Comparison of ENCODE assay signal across 16 mouse cellular contexts in the genomic region with DNA sequence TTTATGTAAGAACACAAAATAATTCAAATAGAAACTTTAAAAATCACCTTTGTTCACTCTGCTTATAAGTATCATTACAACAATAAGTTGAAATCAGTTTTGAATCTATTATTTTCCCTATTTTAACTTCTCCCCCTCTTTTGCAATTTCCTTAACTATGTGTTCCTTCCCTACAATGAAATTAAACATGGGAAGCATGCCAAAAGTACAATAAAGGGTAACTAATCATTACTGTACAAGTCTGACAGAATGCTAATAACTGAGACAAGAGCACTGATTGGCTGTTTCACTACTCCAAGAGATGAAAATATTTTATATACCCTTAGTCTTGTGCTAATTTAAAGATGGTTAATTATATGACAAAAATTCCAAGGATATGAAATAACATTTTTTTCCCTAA.
A peak's percentile ranks its signal among the peaks of the same experiment; 100 is the strongest.
DNase-seq lines count a peak whose midpoint lies in the region; ATAC-seq and TF ChIP-seq lines count a peak whose summit lies in the region.
"Had no signal": no experiment of that assay in that cellular context is flagged by ENCODE, and none has a peak within 500 bp of the region (broad histone marks: within the 10 kb centered on the region; RNA-seq: fewer than 3 reads in every experiment).

No protein-coding gene starts in this region.

- no peak for TF ChIP-seq CTCF in brain, embryonic 14.5 days (IDR thresholded peaks at IDR 0.05; ENCODE audit: borderline replicate concordance, extremely low read depth, insufficient read depth, insufficient read length)

- no peaks in the 10 kb centered on the region for H3K27me3 ChIP-seq in forebrain, embryonic 14.5 days (replicated peaks; ENCODE audit: control insufficient read depth, insufficient read depth, low read length)
- H3K27me3 ChIP-seq in forebrain, embryonic 10.5 days (ENCODE audit: poor library complexity, severe bottlenecking) = no peaks in the 10 kb centered on the region
- H3K27me3 ChIP-seq: embryonic facial prominence, embryonic 13.5 days; embryonic facial prominence, embryonic 15.5 days; forebrain, embryonic 12.5 days; forebrain, embryonic 15.5 days; Patski had no signal

- H3K4me1 ChIP-seq in forebrain, embryonic 14.5 days (ENCODE audit: control insufficient read depth, insufficient read depth, low read length) = peaks cover 7% of the 10 kb centered on the region; the same call in 1 of the 2 replicates
- H3K4me1 ChIP-seq in forebrain, embryonic 10.5 days = peaks cover 41% of the 10 kb centered on the region
- H3K4me1 ChIP-seq: embryonic facial prominence, embryonic 13.5 days; embryonic facial prominence, embryonic 15.5 days had no signal

- H3K9me3 ChIP-seq in forebrain, embryonic 14.5 days (replicated peaks; ENCODE audit: control insufficient read depth, low read length) = no peaks in the 10 kb centered on the region
- no peaks in the 10 kb centered on the region for H3K9me3 ChIP-seq in forebrain, embryonic 10.5 days
- H3K9me3 ChIP-seq: embryonic facial prominence, embryonic 13.5 days; embryonic facial prominence, embryonic 15.5 days; forebrain, embryonic 12.5 days; forebrain, embryonic 15.5 days had no signal

- no peaks in the 10 kb centered on the region for H3K36me3 ChIP-seq in forebrain, embryonic 14.5 days (ENCODE audit: control insufficient read depth, insufficient read depth, low read length)
- no peaks in the 10 kb centered on the region for H3K36me3 ChIP-seq in forebrain, embryonic 10.5 days (replicated peaks)
- H3K36me3 ChIP-seq: embryonic facial prominence, embryonic 13.5 days; embryonic facial prominence, embryonic 15.5 days; forebrain, embryonic 12.5 days; forebrain, embryonic 15.5 days had no signal

- no peak overlapping the region for H3K27ac ChIP-seq in forebrain, embryonic 14.5 days (ENCODE audit: low read depth, low read length)
- no peak overlapping the region for H3K27ac ChIP-seq in forebrain, embryonic 10.5 days
- H3K27ac ChIP-seq: embryonic facial prominence, embryonic 13.5 days; embryonic facial prominence, embryonic 15.5 days; forebrain, embryonic 15.5 days had no signal

- no peak for TF ChIP-seq POLR2A in brain, embryonic 14.5 days (IDR thresholded peaks at IDR 0.05; ENCODE audit: borderline replicate concordance, extremely low read depth, insufficient read depth, insufficient read length, poor library complexity, severe bottlenecking)

- no peak overlapping the region for H3K4me3 ChIP-seq in forebrain, embryonic 14.5 days (ENCODE audit: low read depth, low read length)
- no peak overlapping the region for H3K4me3 ChIP-seq in forebrain, embryonic 10.5 days
- H3K4me3 ChIP-seq: embryonic facial prominence, embryonic 13.5 days; embryonic facial prominence, embryonic 15.5 days; forebrain, embryonic 12.5 days; forebrain, embryonic 15.5 days had no signal

- ATAC-seq in forebrain, embryonic 14.5 days = no peak
- no peak for ATAC-seq in erythroid progenitor cell, adult 5-6 weeks (replicated peaks; ENCODE audit: low FRiP score, poor library complexity, severe bottlenecking)
- ATAC-seq: activated CD4-positive, CD25-positive, alpha-beta regulatory T cell, adult 4 months; forebrain, postnatal 0 days; Patski had no signal

- H3K9ac ChIP-seq in forebrain, embryonic 14.5 days (ENCODE audit: low read length) = no peak overlapping the region
- H3K9ac ChIP-seq: embryonic facial prominence, embryonic 13.5 days; embryonic facial prominence, embryonic 15.5 days; forebrain, embryonic 12.5 days; forebrain, embryonic 15.5 days; forebrain, postnatal 0 days had no signal

- H3K4me2 ChIP-seq in forebrain, embryonic 14.5 days (ENCODE audit: low read length) = no peak overlapping the region
- H3K4me2 ChIP-seq: embryonic facial prominence, embryonic 13.5 days; embryonic facial prominence, embryonic 15.5 days; forebrain, embryonic 15.5 days had no signal

- peak; percentile 59 for DNase-seq in forebrain, embryonic 14.5 days (ENCODE audit: low spot score)
- no peak for DNase-seq in forebrain, embryonic 10.5 days (ENCODE audit: extremely low spot score, low spot score)
- DNase-seq in Muller cell, postnatal 12 days (ENCODE audit: inconsistent ontology term) = peak; percentile 31
- peak; percentile 55 for DNase-seq in brain, embryonic 14.5 days (ENCODE audit: low read depth)
- DNase-seq: adrenal gland, adult 8-10 months; adrenal gland, postnatal 14 days; adrenal gland, postnatal 36 days; embryo, embryonic 11 days; forebrain, postnatal 0 days had no signal
